Mouse (Mus musculus) intestine, embryonic 15.5 days (tissue): ENCODE measurements around the gene Srsf7. TPM values are rescaled to one million over a fixed set of nuclear protein-coding genes. Genes with fewer than 3 reads are reported as not detected.
A peak's percentile ranks its signal among the peaks of the same experiment; 100 is the strongest.

Experiments
- ATAC-seq: fragments of 200-750 bp; cut with Nextera tagmentation; 2 replicates; pipeline ENCODE4 v1.8.0; 2017; ENCODE audit warnings: moderate TSS enrichment, moderate library complexity
- H3K27ac ChIP-seq: fragments of 300-500 bp; sonication (generic); 2 replicates; pipeline ENCODE4 v1.5.1; 2015; ENCODE audit warnings: mild to moderate bottlenecking, inconsistent platforms
- H3K27me3 ChIP-seq: fragments of 300-500 bp; sonication (generic); replicated peaks from 2 replicates; pipeline ENCODE4 v1.6.1; 2015; ENCODE audit warnings: inconsistent platforms
- H3K36me3 ChIP-seq: fragments of 300-500 bp; sonication (generic); 2 replicates; pipeline ENCODE4 v1.6.1; 2015; ENCODE audit warnings: inconsistent platforms
- H3K4me1 ChIP-seq: fragments of 300-500 bp; sonication (generic); replicated peaks from 2 replicates; pipeline ENCODE4 v1.6.1; 2015; ENCODE audit warnings: inconsistent platforms
- H3K4me2 ChIP-seq: fragments of 300-500 bp; sonication (generic); replicated peaks from 2 replicates; pipeline ENCODE4 v1.6.1; 2015; ENCODE audit warnings: mild to moderate bottlenecking, inconsistent platforms
- H3K4me3 ChIP-seq: fragments of 300-500 bp; sonication (generic); replicated peaks from 2 replicates; pipeline ENCODE4 v1.5.1; 2015; ENCODE audit warnings: inconsistent platforms
- H3K9ac ChIP-seq: fragments of 300-500 bp; sonication (generic); 2 replicates; pipeline ENCODE4 v1.6.1; 2015; ENCODE audit warnings: inconsistent platforms
- H3K9me3 ChIP-seq: fragments of 300-500 bp; sonication (generic); 2 replicates; pipeline ENCODE4 v1.6.1; 2016; ENCODE audit warnings: inconsistent platforms
- WGBS: fragments of 180-500 bp; shearing (Covaris S2); methylation state at CpG from one replicate; pipeline ENCODE4 v1.1.7; 2015; 5-methylcytosine and 5-hydroxymethylcytosine counted together
- polyA plus RNA-seq: library from polyadenylated mRNA; unstranded; fragments of >200 nt; fragmentation: Nextera tagmentation; extraction: Ambion mirVana; gene quantifications from 2 replicates; pipeline ENCODE4 v1.2.1, GENCODE M21; 2015

The Srsf7 gene
- polyA plus RNA-seq = 497 and 569 TPM in 2 replicates

DNA sequence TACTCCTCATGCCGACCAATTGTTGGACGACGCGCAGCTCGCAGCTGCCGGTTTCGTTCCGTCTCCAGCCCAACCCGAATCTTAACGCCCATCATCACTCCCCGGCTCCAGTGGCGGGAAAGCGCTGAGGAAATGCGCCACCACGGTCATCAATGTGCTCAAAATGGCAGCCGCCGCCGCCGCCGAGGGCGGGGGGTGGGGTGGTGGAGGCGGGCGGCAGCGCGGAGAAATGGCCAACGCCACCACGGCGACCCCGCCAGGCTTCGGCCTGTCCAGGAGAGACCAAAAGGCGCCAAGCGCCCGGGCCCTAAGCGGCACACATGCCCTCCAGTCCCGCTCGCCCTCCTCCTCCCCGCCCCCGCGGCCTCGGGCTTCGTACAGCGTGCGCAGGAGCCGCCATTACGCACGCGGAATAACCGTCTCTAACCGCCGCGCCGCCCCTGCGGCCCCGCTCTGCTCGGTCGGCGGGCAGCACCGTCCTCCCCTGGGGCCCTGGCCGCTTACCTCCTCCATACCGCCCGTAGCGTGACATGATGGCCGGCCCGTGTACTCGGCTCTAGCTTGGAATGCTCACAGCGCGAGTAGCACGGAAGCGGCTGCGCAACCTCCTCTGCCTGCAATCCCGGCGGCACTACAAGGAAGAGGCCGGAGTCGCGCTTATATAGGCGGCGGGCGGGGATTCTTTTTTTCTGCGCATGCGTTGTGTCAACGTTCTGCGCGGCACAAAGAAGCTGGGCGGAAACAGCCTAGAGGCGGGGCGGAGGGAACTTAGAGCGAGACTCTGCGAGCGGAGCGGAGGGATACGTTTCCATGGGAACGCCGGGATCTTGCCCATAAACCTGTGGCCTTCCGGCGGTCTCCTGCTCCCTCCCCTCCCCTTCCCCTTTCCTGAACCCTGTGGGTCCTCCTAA, at the start of gene Srsf7, which contains the start of gene Ttc39d:
Gene Srsf7, minus strand, starts transcription at position 637 of the 911 bp plus-strand sequence.
Gene Ttc39d, plus strand, starts transcription at position 790 of the 911 bp plus-strand sequence.
- Histone ChIP-seq H3K4me1 (0 out of 2 replicates have a peak, but pooled peaks cover 7% of the 10 kb centered on the region), H3K36me3 (peaks cover 16% of the 10 kb centered on the region), H3K4me3 (peak within 1 kb of the TSS; percentile 89), H3K4me2 (peak within 1 kb of the TSS; percentile 71), H3K9ac (peak within 1 kb of the TSS; percentile 98), H3K27ac (peak within 1 kb of the TSS; percentile 99), H3K9me3 (no peaks in the 10 kb centered on the region), H3K27me3 (no peaks in the 10 kb centered on the region)
- under 1% methylated on average over 95 of the region's 95 CpGs for WGBS
- ATAC-seq = peak; percentile 94

DNA sequence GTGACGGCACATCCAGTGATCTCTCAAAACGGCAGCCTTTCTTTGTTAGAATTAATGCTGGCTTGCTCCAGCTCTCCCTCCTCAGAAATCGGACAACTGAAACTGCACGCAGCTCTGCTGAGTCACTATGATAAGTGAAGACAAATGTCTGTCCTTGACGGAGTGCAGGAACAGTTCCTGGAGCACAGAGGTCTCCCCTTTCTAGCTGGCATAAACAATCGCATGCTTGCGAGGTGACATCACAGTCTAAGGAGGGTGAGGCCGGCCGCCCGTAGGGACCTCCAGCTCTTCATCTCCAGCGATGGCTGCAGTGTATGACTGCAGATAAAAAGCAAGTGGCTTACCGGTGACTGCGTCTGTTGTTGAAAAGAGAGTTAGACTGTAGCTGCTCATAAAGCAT, 48.1 kb upstream of the Srsf7 start:
- no peaks in the 10 kb centered on the region for H3K27me3 ChIP-seq
- no peaks in the 10 kb centered on the region; the same call in 1 of the 2 replicates for H3K9me3 ChIP-seq
- peaks cover 11% of the 10 kb centered on the region for H3K4me1 ChIP-seq
- H3K36me3 ChIP-seq = peaks cover 29% of the 10 kb centered on the region
- H3K9ac ChIP-seq = no peak overlapping the region
- ATAC-seq = peak; percentile 93
- H3K4me3 ChIP-seq = no peak overlapping the region
- peak overlapping the region; percentile 22; the same call in 1 of the 2 replicates for H3K4me2 ChIP-seq
- H3K27ac ChIP-seq = peak overlapping the region; percentile 48; the same call in 1 of the 2 replicates
- 17% methylated on average over 13 of the region's 13 CpGs for WGBS

DNA sequence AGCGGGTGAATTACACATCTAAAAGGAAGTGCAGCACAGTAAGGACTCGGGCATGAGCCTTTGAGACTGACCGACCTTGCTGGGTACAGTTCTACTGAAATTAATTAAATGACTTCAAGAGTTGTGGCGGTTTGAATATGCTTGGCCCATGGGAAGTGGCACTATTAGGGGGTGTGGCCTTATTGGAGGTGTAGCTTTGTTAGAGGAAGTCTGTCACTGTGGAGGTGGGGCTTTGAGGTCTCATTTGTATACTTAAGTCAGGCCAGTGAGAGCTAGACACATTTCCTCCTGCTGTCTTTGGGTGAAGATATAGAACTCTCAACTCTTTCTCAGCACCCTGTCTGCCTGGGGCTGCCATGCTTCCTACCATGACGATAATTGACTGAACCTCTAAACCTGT, 47.3 kb upstream of the Srsf7 start:
- 96% methylated on average over 5 of the region's 5 CpGs for WGBS
- H3K36me3 ChIP-seq = peaks cover 35% of the 10 kb centered on the region

DNA sequence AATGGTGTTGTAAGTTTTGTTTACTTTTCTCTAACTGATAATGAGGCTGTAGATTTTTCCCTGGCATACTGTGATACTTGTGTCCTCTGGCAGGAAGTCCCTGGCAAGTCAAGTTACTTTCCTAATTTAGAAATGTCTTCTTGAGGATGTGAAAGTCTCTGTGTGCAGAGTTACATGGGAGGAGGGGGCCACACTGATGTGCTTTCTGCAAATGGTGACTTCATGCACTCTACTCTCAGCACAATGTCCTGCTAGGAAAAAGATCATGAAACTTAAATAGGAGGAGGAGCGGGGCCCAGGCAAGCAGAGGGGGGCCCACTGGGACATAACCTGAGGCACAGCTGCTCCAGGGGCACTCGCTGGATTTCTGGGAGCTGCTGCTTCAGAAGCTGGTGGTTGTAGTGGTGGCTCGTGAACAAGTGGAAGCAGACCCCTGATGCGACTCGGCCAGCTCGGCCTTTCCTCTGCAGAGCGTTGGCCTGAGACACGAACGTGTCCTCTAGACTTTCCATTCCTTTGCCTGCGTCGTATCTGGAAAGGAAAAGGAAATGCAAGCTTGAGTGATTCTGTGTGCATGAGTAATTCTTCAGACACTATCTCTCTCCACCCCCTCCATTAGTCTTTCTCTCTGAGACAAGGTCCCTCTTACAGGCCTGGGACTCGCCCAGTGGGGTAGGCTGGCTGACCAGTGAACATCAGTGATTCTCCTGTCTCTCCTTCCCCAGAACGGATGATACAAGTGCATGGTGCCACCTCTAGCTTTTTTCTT, 45.8 kb upstream of the Srsf7 start:
- Histone ChIP-seq H3K9ac (no peak overlapping the region), H3K36me3 (peaks cover 35% of the 10 kb centered on the region), H3K27me3 (no peaks in the 10 kb centered on the region), H3K9me3 (no peaks in the 10 kb centered on the region; the same call in 1 of the 2 replicates), H3K4me1 (peaks cover 11% of the 10 kb centered on the region), H3K27ac (no peak overlapping the region), H3K4me3 (no peak overlapping the region), H3K4me2 (no peak overlapping the region)
- no peak for ATAC-seq
- WGBS = 80% methylated on average over 13 of the region's 13 CpGs

More for the DNA sequence above, 47.3 kb upstream of the Srsf7 start:
- H3K4me2 ChIP-seq = no peak overlapping the region
- no peak overlapping the region for H3K4me3 ChIP-seq
- H3K4me1 ChIP-seq = peaks cover 11% of the 10 kb centered on the region
- no peaks in the 10 kb centered on the region; the same call in 1 of the 2 replicates for H3K9me3 ChIP-seq
- no peaks in the 10 kb centered on the region for H3K27me3 ChIP-seq
- H3K27ac ChIP-seq = no peak overlapping the region
- no peak for ATAC-seq
- no peak overlapping the region for H3K9ac ChIP-seq

DNA sequence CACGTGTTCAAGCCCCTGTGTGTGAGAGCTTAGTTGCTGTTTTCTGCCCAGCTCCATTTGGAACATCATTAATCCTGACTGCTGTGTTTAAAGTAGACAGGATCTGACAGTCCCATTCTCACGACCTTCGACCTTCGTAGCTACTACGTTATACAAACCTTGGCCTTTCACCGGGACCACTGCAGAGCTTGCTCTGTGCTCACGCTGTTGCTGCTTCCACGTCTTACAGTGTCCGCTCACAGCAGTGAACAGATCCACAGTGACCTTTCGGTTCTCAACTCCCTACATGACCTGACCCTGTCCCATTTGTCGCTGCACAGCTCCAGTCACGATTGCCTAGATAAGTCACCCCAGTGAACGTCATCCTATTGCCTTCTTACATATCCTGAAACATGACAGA, 36.0 kb upstream of the Srsf7 start:
- Histone ChIP-seq H3K27ac (no peak overlapping the region), H3K27me3 (no peaks in the 10 kb centered on the region), H3K4me3 (no peak overlapping the region), H3K4me1 (no peaks in the 10 kb centered on the region), H3K36me3 (peaks cover 38% of the 10 kb centered on the region; the same call in 1 of the 2 replicates), H3K9me3 (no peaks in the 10 kb centered on the region), H3K4me2 (no peak overlapping the region), H3K9ac (no peak overlapping the region)
- ATAC-seq = no peak
- WGBS = 52% methylated on average over 13 of the region's 13 CpGs

DNA sequence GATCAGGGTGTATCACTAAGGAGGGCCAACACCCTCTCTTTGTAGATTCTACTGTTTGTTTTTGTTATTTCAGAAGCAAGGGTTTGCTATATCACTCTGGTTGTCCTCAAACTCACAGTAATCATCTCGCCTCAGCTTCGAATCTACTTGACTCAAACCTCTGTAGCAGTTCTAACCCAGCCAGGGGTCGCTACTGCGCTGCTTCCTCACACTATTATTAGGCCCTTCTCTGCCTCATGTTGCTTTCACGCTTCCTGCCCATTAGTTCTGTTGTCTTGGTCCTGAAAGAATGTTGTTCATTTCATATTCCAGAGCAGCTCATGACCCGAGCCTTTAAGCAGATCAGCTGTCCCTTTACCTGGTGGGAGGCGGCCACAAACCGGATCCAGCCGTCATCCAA, 34.5 kb upstream of the Srsf7 start:
- Histone ChIP-seq H3K4me2 (no peak overlapping the region), H3K9me3 (no peaks in the 10 kb centered on the region), H3K9ac (no peak overlapping the region), H3K4me1 (no peaks in the 10 kb centered on the region), H3K36me3 (peaks cover 33% of the 10 kb centered on the region; the same call in 1 of the 2 replicates), H3K27me3 (no peaks in the 10 kb centered on the region), H3K4me3 (no peak overlapping the region), H3K27ac (no peak overlapping the region)
- 83% methylated on average over 9 of the region's 9 CpGs for WGBS
- no peak for ATAC-seq

DNA sequence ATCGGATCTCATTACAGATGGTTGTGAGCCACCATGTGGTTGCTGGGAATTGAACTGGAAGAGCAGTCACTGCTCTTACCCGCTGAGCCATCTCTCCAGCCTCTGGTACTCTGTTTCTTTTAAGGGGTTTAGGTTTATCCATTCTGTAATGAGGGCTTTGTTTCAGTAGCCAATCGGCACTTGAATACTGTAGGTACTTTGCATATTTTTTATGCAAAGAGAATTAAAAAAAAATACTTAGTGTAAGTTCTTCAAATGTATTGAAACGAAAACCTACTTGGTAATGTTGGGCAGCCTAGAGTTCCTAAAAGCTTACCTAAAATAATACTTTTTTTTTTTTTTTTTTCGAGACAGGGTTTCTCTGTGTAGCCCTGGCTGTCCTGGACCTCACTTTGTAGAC, 30.4 kb upstream of the Srsf7 start:
- 91% methylated on average over 5 of the region's 5 CpGs for WGBS
- H3K4me3 ChIP-seq = no peak overlapping the region
- ATAC-seq = no peak
- H3K27me3 ChIP-seq = no peaks in the 10 kb centered on the region
- H3K9ac ChIP-seq = no peak overlapping the region
- peaks cover 23% of the 10 kb centered on the region; the same call in 1 of the 2 replicates for H3K36me3 ChIP-seq
- H3K27ac ChIP-seq = no peak overlapping the region
- H3K4me1 ChIP-seq = no peaks in the 10 kb centered on the region
- no peak overlapping the region for H3K4me2 ChIP-seq
- H3K9me3 ChIP-seq = no peaks in the 10 kb centered on the region

DNA sequence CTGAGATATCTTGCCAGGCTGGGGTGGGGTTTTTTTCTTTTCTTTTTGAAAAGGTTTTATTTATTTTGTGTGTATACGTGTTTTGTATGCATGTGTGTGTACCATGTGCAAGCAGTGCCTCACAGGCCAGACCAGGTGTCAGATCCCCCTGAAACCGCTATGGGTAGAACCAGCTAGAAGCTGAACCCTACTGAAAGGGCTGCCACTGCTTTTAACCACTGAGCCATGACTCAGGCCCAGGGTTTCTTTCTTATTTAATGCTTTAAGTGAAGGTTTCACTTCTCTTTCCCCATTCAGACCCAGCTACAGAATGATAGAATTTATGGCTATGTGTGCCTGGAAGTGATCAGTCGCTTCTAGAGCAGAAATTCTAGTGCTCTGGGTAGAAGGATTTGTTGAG, 29.7 kb upstream of the Srsf7 start:
- Histone ChIP-seq H3K9me3 (no peaks in the 10 kb centered on the region), H3K27ac (no peak overlapping the region), H3K4me3 (no peak overlapping the region), H3K36me3 (peaks cover 23% of the 10 kb centered on the region; the same call in 1 of the 2 replicates), H3K4me2 (no peak overlapping the region), H3K9ac (no peak overlapping the region), H3K4me1 (no peaks in the 10 kb centered on the region), H3K27me3 (no peaks in the 10 kb centered on the region)
- ATAC-seq = no peak
- 93% methylated on average over 3 of the region's 3 CpGs for WGBS

DNA sequence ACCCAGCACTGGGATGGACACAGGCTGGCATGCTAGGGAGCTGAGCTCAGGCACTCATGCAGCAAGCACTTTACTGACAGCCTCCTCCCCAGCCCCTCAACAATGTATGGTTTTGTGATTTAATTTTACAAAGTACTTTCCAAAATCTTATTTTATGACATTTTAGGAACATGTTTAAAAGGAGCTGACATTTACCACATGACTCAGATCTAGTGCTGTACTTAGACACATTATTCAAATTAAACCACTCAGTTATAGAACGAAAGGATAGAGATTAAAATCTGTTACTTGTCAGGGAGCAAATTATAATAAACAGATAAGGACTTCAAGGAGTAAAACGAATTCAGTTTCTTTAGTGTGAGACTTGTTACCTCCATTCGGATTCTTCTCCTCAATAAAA, 28.4 kb upstream of the Srsf7 start:
- peaks cover 15% of the 10 kb centered on the region; the same call in 1 of the 2 replicates for H3K36me3 ChIP-seq
- H3K9ac ChIP-seq = no peak overlapping the region
- no peak overlapping the region for H3K27ac ChIP-seq
- no peaks in the 10 kb centered on the region for H3K27me3 ChIP-seq
- no peaks in the 10 kb centered on the region for H3K9me3 ChIP-seq
- no peak overlapping the region for H3K4me3 ChIP-seq
- WGBS = 77% methylated on average over 3 of the region's 3 CpGs
- no peak overlapping the region for H3K4me2 ChIP-seq
- no peak for ATAC-seq
- no peaks in the 10 kb centered on the region; the same call in 1 of the 2 replicates for H3K4me1 ChIP-seq

DNA sequence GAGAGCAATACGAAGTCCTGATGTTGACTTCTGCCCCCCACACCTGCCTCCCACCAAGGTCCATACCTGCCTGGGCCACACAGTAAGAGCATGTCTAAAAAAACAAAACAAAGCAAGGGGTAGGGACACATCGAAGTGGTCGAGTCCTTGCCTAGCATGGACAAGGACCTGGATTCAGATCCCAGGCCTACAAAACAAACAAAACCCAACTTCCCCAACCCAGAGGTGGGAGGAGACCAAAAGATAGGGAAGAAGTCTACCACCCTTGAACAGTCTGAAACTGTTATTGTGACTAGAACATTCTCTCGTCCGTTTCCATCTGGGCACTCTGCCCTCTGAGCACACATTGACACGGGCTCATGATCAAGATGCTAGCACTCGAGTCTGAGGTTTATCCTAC, 27.3 kb upstream of the Srsf7 start:
- Histone ChIP-seq H3K36me3 (peaks cover 9% of the 10 kb centered on the region; the same call in 1 of the 2 replicates), H3K4me3 (no peak overlapping the region), H3K27me3 (no peaks in the 10 kb centered on the region), H3K4me2 (no peak overlapping the region), H3K9ac (no peak overlapping the region), H3K9me3 (no peaks in the 10 kb centered on the region), H3K27ac (no peak overlapping the region), H3K4me1 (no peaks in the 10 kb centered on the region; the same call in 1 of the 2 replicates)
- ATAC-seq = no peak
- 82% methylated on average over 7 of the region's 7 CpGs for WGBS

DNA sequence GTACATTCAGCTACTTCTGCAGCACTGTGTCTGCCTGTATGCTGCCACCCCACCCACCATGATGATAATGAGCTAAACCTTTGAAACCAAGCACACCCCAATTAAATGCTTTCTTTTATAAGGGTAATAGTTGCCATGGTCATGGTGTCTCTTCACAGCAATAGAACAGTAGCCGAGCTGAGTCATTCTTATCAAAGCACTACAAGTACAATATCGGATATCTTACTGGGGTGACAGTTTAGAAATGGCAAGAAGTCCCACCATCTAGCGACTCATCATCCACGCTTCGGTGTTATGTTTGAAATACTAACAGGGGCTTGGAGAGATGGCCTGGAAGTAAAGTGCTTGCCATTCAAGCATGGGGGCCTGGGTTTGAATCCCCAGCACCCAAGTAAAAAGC, 26.7 kb upstream of the Srsf7 start:
- no peak overlapping the region for H3K4me2 ChIP-seq
- no peak for ATAC-seq
- no peak overlapping the region for H3K4me3 ChIP-seq
- H3K9ac ChIP-seq = no peak overlapping the region
- no peaks in the 10 kb centered on the region; the same call in 1 of the 2 replicates for H3K4me1 ChIP-seq
- WGBS = 92% methylated on average over 5 of the region's 5 CpGs
- H3K36me3 ChIP-seq = peaks cover 5% of the 10 kb centered on the region; the same call in 1 of the 2 replicates
- no peak overlapping the region for H3K27ac ChIP-seq
- H3K9me3 ChIP-seq = no peaks in the 10 kb centered on the region
- no peaks in the 10 kb centered on the region for H3K27me3 ChIP-seq

DNA sequence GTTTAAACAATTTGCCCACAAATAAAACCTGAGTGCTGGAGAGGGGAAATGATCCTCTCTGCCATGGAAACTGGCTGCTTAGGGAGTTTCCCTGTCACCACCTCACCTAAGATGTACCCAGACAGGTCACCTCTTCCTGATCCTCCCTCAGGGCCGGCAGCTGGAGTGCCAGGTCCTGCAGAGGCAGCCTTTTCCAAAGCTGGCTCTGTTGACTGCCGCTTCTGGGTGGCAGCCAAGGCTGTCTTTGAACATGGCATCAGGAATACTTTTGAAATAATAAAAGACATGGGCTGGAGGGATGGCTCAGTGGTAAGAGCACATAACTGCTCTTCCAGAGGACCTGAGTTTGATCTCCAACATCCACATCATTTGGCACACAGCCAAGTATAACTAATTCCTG, 22.3 kb upstream of the Srsf7 start:
- no peak overlapping the region for H3K9ac ChIP-seq
- no peaks in the 10 kb centered on the region for H3K27me3 ChIP-seq
- WGBS = 79% methylated on average over 2 of the region's 2 CpGs
- H3K9me3 ChIP-seq = no peaks in the 10 kb centered on the region
- no peaks in the 10 kb centered on the region; the same call in 1 of the 2 replicates for H3K4me1 ChIP-seq
- H3K27ac ChIP-seq = no peak overlapping the region
- 0 out of 2 replicates have a peak, but pooled peaks cover 3% of the 10 kb centered on the region for H3K36me3 ChIP-seq
- no peak overlapping the region for H3K4me2 ChIP-seq
- no peak overlapping the region for H3K4me3 ChIP-seq
- ATAC-seq = no peak
